Mouse (Mus musculus): ENCODE results near the gene Syne4. TPM values are rescaled to one million over a fixed set of nuclear protein-coding genes. Genes with fewer than 3 reads are reported as not detected.

Syne4 gene
- polyA plus RNA-seq, 1 experiment from 2014 or later: 13.1 TPM

DNA sequence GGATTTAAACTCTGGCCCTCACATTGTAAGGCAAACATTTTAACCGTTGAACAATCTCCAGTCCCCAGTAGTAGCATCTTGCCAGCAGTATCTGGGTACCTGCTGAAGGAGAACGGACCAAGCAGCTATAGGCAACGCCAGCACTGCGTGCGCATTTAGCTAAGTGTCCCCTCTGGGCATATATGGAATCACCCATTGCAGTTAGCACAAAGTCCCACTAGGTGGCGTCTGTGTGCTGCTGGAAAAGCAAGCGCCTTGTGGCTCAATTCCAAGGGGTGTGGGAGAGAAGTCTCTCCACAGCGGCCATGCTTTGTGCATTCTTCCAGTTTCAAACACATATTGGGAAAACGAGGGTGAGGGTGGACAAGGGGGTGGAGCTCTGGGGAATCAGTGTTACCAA is 21.8 kb downstream of the Syne4 start:
- H3K4me2 ChIP-seq: no peak overlapping the region
- H3K4me1 ChIP-seq (replicated peaks): peaks cover 33% of the 10 kb centered on the region
- no peaks in the 10 kb centered on the region for H3K9me3 ChIP-seq
- 2% methylated on average over 9 of the region's 9 CpGs for WGBS
- peak; percentile 33; the same call in 1 of the 2 replicates for ATAC-seq (ENCODE audit: low FRiP score)
- no peak overlapping the region for H3K27ac ChIP-seq
- no peak overlapping the region for H3K4me3 ChIP-seq
- no peaks in the 10 kb centered on the region for H3K36me3 ChIP-seq
- H3K27me3 ChIP-seq: peaks cover 56% of the 10 kb centered on the region
- H3K9ac ChIP-seq: no peak overlapping the region

DNA sequence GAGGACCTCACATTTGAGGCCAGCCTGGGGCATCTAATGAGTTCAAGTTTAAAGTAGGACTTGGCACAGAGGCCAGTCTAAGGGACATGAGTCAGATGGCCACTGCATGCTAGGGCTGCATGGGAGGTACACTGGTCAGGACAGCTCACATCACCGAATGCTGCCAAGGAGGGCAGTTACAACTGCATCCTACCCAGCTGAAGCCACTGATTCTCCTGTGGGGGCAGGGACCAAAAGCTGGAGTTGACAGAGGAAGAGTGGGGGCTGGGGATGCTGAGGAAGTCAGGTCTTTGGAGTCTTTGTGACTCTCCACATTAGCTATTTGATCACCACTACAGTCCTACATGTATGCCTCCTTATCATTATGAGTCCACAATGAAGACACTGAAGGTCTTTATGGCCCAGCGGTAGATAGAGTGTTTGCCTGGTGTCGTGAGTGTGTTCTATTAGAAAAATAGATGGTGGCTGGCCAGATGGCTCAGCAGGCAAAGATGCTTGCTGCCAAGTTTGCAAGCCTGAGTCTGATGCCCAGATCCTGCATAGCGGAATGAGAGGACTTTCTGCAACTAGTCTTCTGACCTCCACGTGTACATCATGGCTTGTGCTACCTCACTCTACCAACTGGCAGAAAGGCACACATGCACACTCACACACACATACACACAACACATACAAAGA is 25.0 kb downstream of the Syne4 start:
- H3K4me3 ChIP-seq: no peak overlapping the region
- no peak for ATAC-seq (ENCODE audit: low FRiP score)
- H3K9ac ChIP-seq: no peak overlapping the region
- no peak overlapping the region for H3K27ac ChIP-seq
- peaks cover 8% of the 10 kb centered on the region for H3K4me1 ChIP-seq (replicated peaks)
- H3K9me3 ChIP-seq: no peaks in the 10 kb centered on the region
- H3K27me3 ChIP-seq: peaks cover 50% of the 10 kb centered on the region
- WGBS: 70% methylated on average over 5 of the region's 5 CpGs
- no peaks in the 10 kb centered on the region for H3K36me3 ChIP-seq
- H3K4me2 ChIP-seq: no peak overlapping the region

DNA sequence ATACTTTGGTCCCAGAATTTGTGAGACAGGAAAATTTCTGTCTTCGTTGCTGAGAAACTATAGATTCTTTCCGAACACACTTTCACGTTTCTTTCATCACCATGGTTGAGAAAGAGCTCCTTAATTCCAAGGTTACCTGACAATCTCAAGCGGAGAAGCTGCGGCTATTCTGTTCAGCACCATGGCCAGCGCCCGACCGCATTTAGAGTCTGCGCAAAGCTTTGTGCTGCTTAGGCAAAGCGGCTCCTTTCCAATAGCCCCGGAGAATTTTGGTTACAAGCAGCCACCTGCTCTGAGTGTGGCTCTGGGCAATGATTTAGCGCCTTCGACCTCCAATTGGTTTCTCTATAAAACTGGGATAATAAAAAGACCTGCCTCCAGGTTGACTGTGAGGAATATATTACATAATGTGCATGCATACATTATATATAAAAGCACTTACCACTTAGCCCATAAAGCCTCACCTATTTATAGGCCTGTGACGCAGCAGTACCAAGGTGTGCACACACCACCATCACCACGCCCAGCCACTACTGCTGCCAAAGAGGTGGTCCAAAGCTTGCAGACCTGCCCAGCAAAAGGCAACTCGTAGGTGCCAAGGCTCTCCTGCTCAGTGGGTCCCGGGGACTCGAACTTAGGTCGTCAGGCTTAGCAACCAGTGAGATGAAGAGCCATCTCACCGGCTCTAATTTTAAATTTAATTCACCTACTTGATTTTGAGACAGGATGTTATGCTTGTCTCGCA is 32.2 kb downstream of the Syne4 start:
- Histone ChIP-seq H3K4me2 (no peak overlapping the region), H3K27me3 (peaks cover 63% of the 10 kb centered on the region), H3K9me3 (no peaks in the 10 kb centered on the region), H3K27ac (no peak overlapping the region), H3K4me1 (replicated peaks) (peaks cover 14% of the 10 kb centered on the region), H3K36me3 (no peaks in the 10 kb centered on the region), H3K4me3 (no peak overlapping the region), H3K9ac (0 out of 2 replicates have a peak overlapping the region, but pooled peaks have one; percentile 5)
- ATAC-seq (ENCODE audit: low FRiP score): no peak
- WGBS: 30% methylated on average over 21 of the region's 21 CpGs

DNA sequence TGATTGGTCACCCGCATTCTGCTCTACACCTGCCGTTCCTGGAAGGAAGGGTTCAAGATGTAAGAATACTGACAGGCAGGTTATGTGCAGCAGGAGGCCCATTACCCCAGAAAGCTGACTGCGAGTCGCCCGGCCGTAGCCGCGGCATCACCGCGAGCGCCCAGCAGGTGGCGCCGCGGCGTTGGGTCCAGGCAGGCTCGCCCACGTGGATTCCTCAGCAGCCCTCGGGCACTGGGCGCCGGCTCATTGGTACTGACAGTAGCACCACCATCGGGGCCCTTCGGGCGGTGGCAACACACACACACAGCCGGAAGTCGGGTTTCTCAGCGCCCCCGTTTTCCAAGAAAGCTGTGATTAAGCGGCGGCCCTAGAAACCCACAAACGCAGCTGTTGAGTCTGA is 33.2 kb downstream of the Syne4 start:
- Histone ChIP-seq H3K9ac (no peak overlapping the region), H3K36me3 (no peaks in the 10 kb centered on the region), H3K9me3 (no peaks in the 10 kb centered on the region), H3K27me3 (peaks cover 58% of the 10 kb centered on the region), H3K27ac (no peak overlapping the region), H3K4me3 (peak overlapping the region; percentile 19), H3K4me1 (replicated peaks) (peaks cover 14% of the 10 kb centered on the region), H3K4me2 (peak overlapping the region; percentile 48)
- ATAC-seq (ENCODE audit: low FRiP score): peak; percentile 70; the same call in 1 of the 2 replicates
- WGBS: 2% methylated on average over 30 of the region's 30 CpGs

DNA sequence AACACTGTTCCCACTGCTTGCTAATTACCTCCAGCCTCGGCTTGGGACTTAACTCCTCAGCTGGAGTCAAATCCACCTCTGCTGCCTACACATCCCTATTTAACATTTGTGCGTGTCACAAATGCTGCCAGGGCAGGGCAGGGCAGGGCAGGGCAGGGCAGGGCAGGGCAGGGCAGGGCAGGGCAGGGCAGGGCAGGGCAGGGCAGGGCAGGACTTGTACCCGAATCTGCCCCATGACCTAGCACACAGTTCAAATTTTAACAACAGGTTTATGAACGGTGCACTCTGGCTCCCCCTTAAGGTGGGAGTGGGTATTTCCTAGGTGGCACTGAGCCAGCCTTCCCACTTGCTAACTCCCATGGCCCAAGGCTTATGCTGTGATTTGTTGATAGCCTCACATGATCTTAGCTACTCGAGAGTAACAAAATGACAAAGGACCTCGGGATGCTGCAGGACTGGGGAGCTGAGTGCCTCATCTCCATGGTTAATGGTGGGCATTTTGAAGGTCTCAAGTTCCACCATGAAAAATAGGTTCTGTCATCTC is 38.7 kb downstream of the Syne4 start:
- WGBS: 20% methylated on average over 6 of the region's 6 CpGs
- H3K36me3 ChIP-seq: peaks cover 33% of the 10 kb centered on the region
- no peak overlapping the region for H3K9ac ChIP-seq
- H3K4me1 ChIP-seq (replicated peaks): peaks cover 35% of the 10 kb centered on the region
- no peak overlapping the region for H3K27ac ChIP-seq
- H3K4me2 ChIP-seq: no peak overlapping the region
- ATAC-seq (ENCODE audit: low FRiP score): no peak
- H3K4me3 ChIP-seq: no peak overlapping the region
- no peaks in the 10 kb centered on the region for H3K9me3 ChIP-seq
- peaks cover 22% of the 10 kb centered on the region for H3K27me3 ChIP-seq

DNA sequence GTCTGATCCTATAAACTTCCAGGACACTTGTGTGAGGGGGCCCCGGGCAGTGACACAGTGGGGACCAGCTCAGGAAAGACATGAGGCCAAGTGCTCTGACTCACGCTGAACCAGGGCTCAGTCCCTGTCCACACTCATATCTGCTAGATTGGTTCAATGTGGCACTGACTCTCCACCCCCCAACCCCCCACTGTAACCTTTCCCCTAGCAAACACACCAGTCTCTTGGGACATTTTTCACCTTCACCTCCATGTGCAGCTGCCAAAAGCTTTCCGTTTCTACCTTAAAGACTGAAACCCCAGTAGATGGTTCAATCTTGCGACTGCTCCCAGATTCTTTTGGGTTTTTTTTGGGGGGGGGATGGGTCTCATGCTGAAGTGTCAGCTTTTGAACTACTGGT is 39.5 kb downstream of the Syne4 start:
- H3K4me2 ChIP-seq: no peak overlapping the region
- H3K27ac ChIP-seq: no peak overlapping the region
- peaks cover 42% of the 10 kb centered on the region for H3K4me1 ChIP-seq (replicated peaks)
- no peak overlapping the region for H3K4me3 ChIP-seq
- ATAC-seq (ENCODE audit: low FRiP score): no peak
- peaks cover 15% of the 10 kb centered on the region; the same call in 1 of the 2 replicates for H3K27me3 ChIP-seq
- no peaks in the 10 kb centered on the region for H3K9me3 ChIP-seq
- H3K36me3 ChIP-seq: peaks cover 34% of the 10 kb centered on the region
- 80% methylated on average over 4 of the region's 4 CpGs for WGBS
- no peak overlapping the region for H3K9ac ChIP-seq

DNA sequence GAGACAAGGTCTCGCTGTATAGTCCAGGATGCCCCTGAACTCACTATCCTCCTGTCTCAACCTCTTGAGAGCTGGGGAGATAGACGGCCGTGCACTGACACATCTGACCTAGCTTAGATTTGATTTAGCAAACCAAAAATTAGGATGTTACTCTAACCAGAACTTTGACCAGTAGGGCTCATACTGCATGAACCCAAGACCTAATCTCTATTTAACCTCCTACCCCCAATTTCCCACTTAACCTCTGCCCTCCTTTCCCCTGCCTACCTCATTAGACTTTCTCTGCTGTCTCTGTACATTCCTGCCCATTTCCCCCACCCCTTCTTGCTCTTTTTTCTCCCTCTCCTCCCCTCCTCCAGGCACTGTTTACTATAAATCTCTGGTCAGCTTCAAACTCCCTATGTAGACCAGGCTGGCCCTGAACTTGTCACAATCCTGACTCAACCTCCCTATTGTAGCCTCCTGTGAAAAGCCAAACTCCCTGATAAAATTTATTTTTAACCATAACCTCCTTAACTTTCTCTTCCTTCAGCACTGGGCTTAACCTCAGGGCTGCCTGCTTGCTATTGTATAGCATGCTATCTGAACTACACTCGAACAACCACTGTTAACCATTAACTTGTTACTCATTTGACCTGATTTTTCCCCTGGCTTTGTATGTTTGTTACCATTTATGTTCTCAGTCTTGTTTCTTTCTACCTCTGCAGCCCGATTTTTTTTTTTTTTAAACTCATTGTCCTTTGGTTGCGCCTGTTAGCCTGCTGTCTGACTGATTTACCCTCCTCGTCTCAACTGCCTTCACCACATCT is 44.0 kb downstream of the Syne4 start:
- Histone ChIP-seq H3K36me3 (peaks cover 49% of the 10 kb centered on the region), H3K4me3 (peak overlapping the region; percentile 29), H3K4me2 (peak overlapping the region; percentile 88), H3K9me3 (no peaks in the 10 kb centered on the region), H3K4me1 (replicated peaks) (peaks cover 84% of the 10 kb centered on the region), H3K27me3 (no peaks in the 10 kb centered on the region), H3K27ac (no peak overlapping the region), H3K9ac (peak overlapping the region; percentile 60)
- 44% methylated on average over 7 of the region's 7 CpGs for WGBS
- ATAC-seq (ENCODE audit: low FRiP score): no peak

DNA sequence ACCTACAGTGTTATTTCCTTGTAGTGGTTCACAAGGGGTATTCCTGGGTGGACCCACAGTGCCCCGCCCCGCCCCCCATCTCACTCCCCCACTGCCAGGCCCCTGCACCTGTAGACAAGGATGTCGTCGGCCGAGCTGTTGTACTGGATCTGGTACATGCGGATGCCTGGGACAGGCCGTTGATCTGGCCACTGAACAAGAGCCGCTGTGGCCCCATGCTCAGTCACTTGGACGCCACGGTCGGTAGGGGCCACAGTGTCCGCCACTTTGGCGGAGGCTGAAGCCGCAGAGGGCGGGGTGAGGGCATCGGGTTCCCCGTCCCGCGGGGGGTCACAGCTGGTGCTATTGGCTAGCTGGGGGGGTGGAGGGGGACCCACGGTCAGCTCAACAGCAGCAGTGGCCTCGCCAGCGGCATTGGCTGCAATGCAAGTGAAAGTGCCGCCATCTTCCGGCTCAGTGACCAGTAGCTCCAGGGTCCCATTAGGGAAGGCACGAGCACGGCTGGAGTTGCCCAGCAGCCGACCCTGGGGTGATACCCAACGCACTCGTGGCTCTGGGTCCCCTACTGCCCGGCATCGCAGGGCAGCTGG is 44.8 kb downstream of the Syne4 start:
- peak overlapping the region; percentile 88 for H3K4me2 ChIP-seq
- no peaks in the 10 kb centered on the region for H3K27me3 ChIP-seq
- H3K4me1 ChIP-seq (replicated peaks): peaks cover 79% of the 10 kb centered on the region
- H3K36me3 ChIP-seq: peaks cover 49% of the 10 kb centered on the region
- H3K4me3 ChIP-seq: peak overlapping the region; percentile 29
- whole genome bisulfite sequencing: 67% methylated on average over 31 of the region's 31 CpGs
- no peak overlapping the region for H3K27ac ChIP-seq
- ATAC-seq (ENCODE audit: low FRiP score): no peak
- H3K9ac ChIP-seq: peak overlapping the region; percentile 60
- no peaks in the 10 kb centered on the region for H3K9me3 ChIP-seq

DNA sequence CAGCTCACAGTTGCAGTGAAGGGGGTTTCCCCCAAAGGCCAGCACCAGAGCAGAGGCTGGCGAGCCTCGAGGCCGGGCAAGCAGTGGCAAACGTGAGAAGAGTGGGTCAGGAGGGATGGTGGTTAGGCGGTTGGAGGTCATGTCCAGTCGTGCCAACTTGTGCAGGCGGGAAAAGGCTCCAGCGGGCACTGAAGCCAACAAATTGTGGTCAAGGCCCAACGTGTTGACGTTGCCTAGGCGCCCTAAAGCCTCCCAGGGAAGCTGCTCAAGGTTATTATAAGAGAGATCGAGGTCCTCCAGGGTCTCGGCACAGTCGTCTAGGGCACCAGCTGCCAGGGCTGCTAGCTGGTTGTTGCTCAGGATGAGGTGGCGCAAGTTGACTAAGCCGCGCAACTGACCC is 45.4 kb downstream of the Syne4 start:
- Histone ChIP-seq H3K27ac (no peak overlapping the region), H3K4me2 (peak overlapping the region; percentile 88), H3K9ac (peak overlapping the region; percentile 60; the same call in 1 of the 2 replicates), H3K36me3 (peaks cover 43% of the 10 kb centered on the region), H3K4me1 (replicated peaks) (peaks cover 73% of the 10 kb centered on the region), H3K27me3 (peaks cover 5% of the 10 kb centered on the region; the same call in 1 of the 2 replicates), H3K4me3 (peak overlapping the region; percentile 78), H3K9me3 (no peaks in the 10 kb centered on the region)
- no peak for ATAC-seq (ENCODE audit: low FRiP score)
- 90% methylated on average over 17 of the region's 17 CpGs for WGBS

DNA sequence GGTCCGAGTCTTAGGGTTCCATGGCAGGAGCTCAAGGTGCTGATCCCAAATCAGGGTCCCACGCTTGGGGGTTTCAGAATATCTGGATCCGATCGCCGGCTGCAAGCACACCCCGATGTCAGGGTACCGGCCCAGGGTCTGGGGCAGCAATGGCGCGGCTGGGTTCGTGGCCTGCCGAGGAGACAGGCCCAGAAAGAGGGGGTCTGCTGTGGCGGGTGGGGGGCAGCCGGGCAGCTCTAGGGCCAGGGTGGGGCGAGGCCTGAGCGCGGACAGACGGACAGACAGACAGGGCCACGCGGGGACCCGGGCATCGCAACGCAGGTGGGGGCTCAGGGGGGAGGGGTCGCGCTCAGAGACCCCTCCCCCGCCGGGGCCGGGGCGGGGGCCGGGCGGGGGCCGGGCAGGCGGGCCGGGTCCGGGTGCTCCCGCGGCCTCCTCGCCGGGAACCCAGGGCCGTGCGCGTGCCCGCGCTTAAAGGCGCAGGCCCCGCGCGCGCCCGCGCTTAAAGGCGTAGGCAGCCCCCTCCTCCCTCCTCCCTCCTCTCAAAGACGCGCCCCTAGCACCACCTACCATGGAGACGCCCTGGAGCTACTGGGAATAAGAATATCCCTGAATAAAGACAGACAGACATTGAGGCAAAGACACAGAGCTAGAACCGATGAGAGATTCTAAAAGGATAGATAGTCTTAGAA is 48.2 kb downstream of the Syne4 start, which contains the start of gene Lrfn3:
TSS of gene Lrfn3 (minus strand) at position 121 of the 692 bp plus-strand sequence.
- Histone ChIP-seq H3K27ac (peak within 1 kb of the TSS; percentile 70), H3K4me2 (peak within 1 kb of the TSS; percentile 88), H3K4me1 (replicated peaks) (peaks cover 57% of the 10 kb centered on the region), H3K27me3 (peaks cover 17% of the 10 kb centered on the region; the same call in 1 of the 2 replicates), H3K9me3 (no peaks in the 10 kb centered on the region), H3K4me3 (peak within 1 kb of the TSS; percentile 78), H3K36me3 (peaks cover 20% of the 10 kb centered on the region), H3K9ac (peak within 1 kb of the TSS; percentile 96)
- peak; percentile 71 for ATAC-seq (ENCODE audit: low FRiP score)
- WGBS: 2% methylated on average over 45 of the region's 55 CpGs

DNA sequence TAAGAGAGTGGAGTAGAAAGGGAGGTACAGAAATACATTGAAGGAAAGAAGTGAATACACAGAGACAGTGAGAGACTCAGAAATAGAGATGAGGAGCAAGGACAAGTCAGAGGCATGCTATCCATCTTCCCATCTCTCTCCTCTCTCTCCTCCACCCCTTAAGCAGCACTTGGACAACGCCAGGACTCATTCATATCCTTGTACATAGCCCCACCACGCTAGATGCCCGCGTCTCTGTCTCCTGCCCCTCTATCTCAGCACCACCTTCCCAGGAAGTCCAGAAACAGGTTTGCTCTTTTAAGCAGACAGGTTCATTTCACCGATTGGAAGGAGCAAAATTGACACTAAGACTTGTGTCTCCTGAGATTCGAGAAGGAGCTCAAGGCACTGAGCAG is 48.7 kb downstream of the Syne4 start:
- Histone ChIP-seq H3K4me2 (peak overlapping the region; percentile 88), H3K9ac (peak overlapping the region; percentile 96), H3K36me3 (peaks cover 16% of the 10 kb centered on the region), H3K4me3 (peak overlapping the region; percentile 78), H3K4me1 (replicated peaks) (peaks cover 51% of the 10 kb centered on the region), H3K27me3 (peaks cover 19% of the 10 kb centered on the region; the same call in 1 of the 2 replicates), H3K27ac (peak overlapping the region; percentile 26; the same call in 1 of the 2 replicates), H3K9me3 (no peaks in the 10 kb centered on the region)
- ATAC-seq (ENCODE audit: low FRiP score): peak; percentile 29; the same call in 1 of the 2 replicates
- 74% methylated on average over 6 of the region's 6 CpGs for WGBS

All from hindbrain, embryonic 13.5 days (tissue).